In the genomic region with DNA sequence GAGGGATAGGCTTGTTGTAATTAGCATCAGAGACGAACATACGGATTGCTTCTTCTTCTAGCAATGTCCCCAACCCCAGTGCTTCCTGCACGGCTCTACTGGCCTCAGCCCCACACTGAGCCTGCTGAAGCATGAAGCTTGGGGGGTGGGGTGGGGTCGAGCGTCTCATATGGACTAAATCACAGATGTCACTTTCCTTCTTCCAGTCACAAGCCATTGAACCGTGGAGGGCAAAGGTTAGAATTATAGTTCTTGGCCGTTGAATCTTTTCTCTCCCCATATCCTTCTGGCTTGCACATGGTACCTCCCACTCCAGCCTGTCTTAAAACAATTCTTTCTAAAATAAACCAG, we compare ENCODE assay signal across 15 mouse cellular contexts.
DNase-seq lines count a peak whose midpoint lies in the region; ATAC-seq lines count a peak whose summit lies in the region.
"Had no signal": no experiment of that assay in that cellular context is flagged by ENCODE, and none has a peak within 500 bp of the region (broad histone marks: within the 10 kb centered on the region; RNA-seq: fewer than 3 reads in every experiment).

No protein-coding gene starts in this region.

- 23% methylated on average over 7 of the region's 7 CpGs for WGBS in hindbrain, embryonic 10.5 days
- 31% methylated on average over 7 of the region's 7 CpGs for WGBS in hindbrain, embryonic 12.5 days
- 45% methylated on average over 7 of the region's 7 CpGs for WGBS in neural tube, embryonic 15.5 days
- 17% methylated on average over 7 of the region's 7 CpGs for WGBS in kidney, embryonic 16.5 days

- H3K4me2 ChIP-seq in hindbrain, embryonic 12.5 days (replicated peaks) = no peak overlapping the region
- H3K4me2 ChIP-seq in neural tube, embryonic 15.5 days = no peak overlapping the region
- no peak overlapping the region for H3K4me2 ChIP-seq in kidney, embryonic 16.5 days (replicated peaks; ENCODE audit: low read depth, low read length)
- H3K4me2 ChIP-seq: heart, embryonic 13.5 days; limb, embryonic 12.5 days had no signal

- no peak overlapping the region for H3K4me3 ChIP-seq in hindbrain, embryonic 10.5 days
- H3K4me3 ChIP-seq in hindbrain, embryonic 12.5 days = no peak overlapping the region
- H3K4me3 ChIP-seq in neural tube, embryonic 15.5 days (replicated peaks) = no peak overlapping the region
- H3K4me3 ChIP-seq in kidney, embryonic 16.5 days (ENCODE audit: low read length) = no peak overlapping the region
- H3K4me3 ChIP-seq: heart, embryonic 13.5 days; limb, embryonic 12.5 days; myocyte had no signal

- DNase-seq in hindbrain, embryonic 10.5 days (ENCODE audit: low spot score) = peak; percentile 32
- DNase-seq in neural tube, embryonic 10.5 days (ENCODE audit: extremely low spot score, low spot score) = peak; percentile 31
- DNase-seq in urinary bladder, adult 18-20 months (ENCODE audit: low spot score in 2 of 2) = no peak
- DNase-seq: B cell, adult 2 months; cerebellum, postnatal 36 days; gastrocnemius, postnatal 14 days; thymus, adult 2 months had no signal

- H3K9ac ChIP-seq in hindbrain, embryonic 12.5 days = no peak overlapping the region
- H3K9ac ChIP-seq in neural tube, embryonic 15.5 days (replicated peaks) = no peak overlapping the region
- no peak overlapping the region for H3K9ac ChIP-seq in kidney, embryonic 16.5 days (replicated peaks; ENCODE audit: low read length)
- H3K9ac ChIP-seq: heart, embryonic 13.5 days; limb, embryonic 12.5 days had no signal

- H3K36me3 ChIP-seq in hindbrain, embryonic 10.5 days = no peaks in the 10 kb centered on the region
- H3K36me3 ChIP-seq in hindbrain, embryonic 12.5 days = no peaks in the 10 kb centered on the region
- no peaks in the 10 kb centered on the region for H3K36me3 ChIP-seq in neural tube, embryonic 15.5 days
- H3K36me3 ChIP-seq in kidney, embryonic 16.5 days (ENCODE audit: insufficient read depth, low read length) = no peaks in the 10 kb centered on the region
- H3K36me3 ChIP-seq: heart, embryonic 13.5 days; limb, embryonic 12.5 days had no signal

- H3K9me3 ChIP-seq in hindbrain, embryonic 10.5 days = no peaks in the 10 kb centered on the region
- no peaks in the 10 kb centered on the region for H3K9me3 ChIP-seq in hindbrain, embryonic 12.5 days (replicated peaks)
- no peaks in the 10 kb centered on the region for H3K9me3 ChIP-seq in neural tube, embryonic 15.5 days (replicated peaks)
- H3K9me3 ChIP-seq in kidney, embryonic 16.5 days (ENCODE audit: low read length) = no peaks in the 10 kb centered on the region
- H3K9me3 ChIP-seq: heart, embryonic 13.5 days; limb, embryonic 12.5 days had no signal

- H3K27me3 ChIP-seq in hindbrain, embryonic 10.5 days (ENCODE audit: insufficient read depth, poor library complexity, severe bottlenecking) = no peaks in the 10 kb centered on the region
- no peaks in the 10 kb centered on the region for H3K27me3 ChIP-seq in hindbrain, embryonic 12.5 days
- no peaks in the 10 kb centered on the region for H3K27me3 ChIP-seq in neural tube, embryonic 15.5 days (replicated peaks)
- no peaks in the 10 kb centered on the region for H3K27me3 ChIP-seq in kidney, embryonic 16.5 days (ENCODE audit: insufficient read depth, low read length)
- H3K27me3 ChIP-seq: heart, embryonic 13.5 days; limb, embryonic 12.5 days had no signal

- H3K4me1 ChIP-seq in hindbrain, embryonic 10.5 days (replicated peaks) = peaks cover 13% of the 10 kb centered on the region
- H3K4me1 ChIP-seq in hindbrain, embryonic 12.5 days = no peaks in the 10 kb centered on the region; the same call in 1 of the 2 replicates
- H3K4me1 ChIP-seq in neural tube, embryonic 15.5 days = no peaks in the 10 kb centered on the region
- H3K4me1 ChIP-seq in kidney, embryonic 16.5 days (ENCODE audit: insufficient read depth, low read length) = peaks cover 43% of the 10 kb centered on the region

- no peak for ATAC-seq in hindbrain, embryonic 12.5 days (ENCODE audit: low FRiP score)
- no peak for ATAC-seq in neural tube, embryonic 15.5 days (ENCODE audit: low FRiP score)
- peak; percentile 97 for ATAC-seq in kidney, embryonic 16.5 days (ENCODE audit: low FRiP score, low TSS enrichment)
- no peak for ATAC-seq in activated CD4-positive, CD25-positive, alpha-beta regulatory T cell, adult 4 months
- no peak for ATAC-seq in monocyte, adult 5-6 weeks (replicated peaks; ENCODE audit: insufficient number of reproducible peaks, low FRiP score, low TSS enrichment, poor library complexity, severe bottlenecking)

- H3K27ac ChIP-seq in hindbrain, embryonic 10.5 days = 0 out of 2 replicates have a peak overlapping the region, but pooled peaks have one; percentile 54
- no peak overlapping the region for H3K27ac ChIP-seq in hindbrain, embryonic 12.5 days
- no peak overlapping the region for H3K27ac ChIP-seq in neural tube, embryonic 15.5 days (replicated peaks)
- peak overlapping the region; percentile 79 for H3K27ac ChIP-seq in kidney, embryonic 16.5 days (ENCODE audit: low read length)
- H3K27ac ChIP-seq: heart, embryonic 13.5 days; limb, embryonic 12.5 days had no signal

Comparison
In these comparisons a context has a peak if more than half of its experiments do, and no peak if none do; other contexts are left out.
1. H3K27ac ChIP-seq: peak in hindbrain, embryonic 10.5 days (single experiment) and kidney, embryonic 16.5 days (single experiment); none in hindbrain, embryonic 12.5 days (single experiment) and neural tube, embryonic 15.5 days (single experiment).
2. DNase-seq: peak in hindbrain, embryonic 10.5 days (single experiment) and neural tube, embryonic 10.5 days (single experiment); none in urinary bladder, adult 18-20 months (0 of 2).